Mouse (Mus musculus) frontal cortex, postnatal 14 days (tissue): ENCODE measurements around the gene Siah1b.

ENCODE experiments used
- DNase-seq, 2 experiments: peaks; one replicate each; pipeline ENCODE4 v3.0.0; 2022; ENCODE audit warnings: low spot score in 2 of 2

Siah1b gene

DNA sequence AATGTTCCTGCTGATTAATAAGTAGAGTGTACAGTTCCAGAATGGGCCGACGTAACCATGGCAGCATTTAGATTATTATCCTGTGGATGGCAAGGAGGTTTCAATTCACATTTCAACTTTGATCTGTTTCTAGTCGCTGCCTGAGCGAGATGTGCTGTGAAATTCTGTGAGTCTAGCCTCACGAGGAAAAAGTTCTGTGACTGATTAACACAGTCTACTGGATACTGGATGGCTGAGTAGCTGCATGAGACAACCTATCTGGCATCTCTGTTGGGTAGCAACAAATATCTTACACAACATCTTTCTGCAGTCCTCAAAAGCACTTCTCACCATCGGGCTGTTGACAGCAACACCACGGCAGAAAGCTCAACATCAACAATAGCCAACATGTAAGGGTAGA lies 43.8 kb downstream of the Siah1b start:
- DNase-seq: no peak

GRCm38 (mm10) chrX:164027607-164028289 lies 48.5 kb downstream of the Siah1b start, which contains the start of gene Car5b:
Gene Car5b, minus strand, starts transcription at chrX:164027997.
- peak; percentile 31 to 39 for DNase-seq
